Mouse (Mus musculus) monocyte, adult 2 months (primary cell): ENCODE measurements around the gene Dbr1.

Experiments
- DNase-seq, 2 experiments: peaks; one replicate each; pipeline ENCODE4 v3.0.0; 2022; ENCODE audit warnings: low spot score in 2 of 2, low read depth in 1 of 2

Dbr1 gene

GRCm38 (mm10) chr9:99619688-99620087, 44.1 kb downstream of the Dbr1 start:
- no peak for DNase-seq

GRCm38 (mm10) chr9:99620196-99620595, 44.6 kb downstream of the Dbr1 start:
- no peak for DNase-seq

- DNase-seq, result no peak
Observed at GRCm38 (mm10) chr9:99622034-99622433, 46.4 kb downstream of the Dbr1 start.

- no peak for DNase-seq
Observed at GRCm38 (mm10) chr9:99622966-99623365, 47.4 kb downstream of the Dbr1 start.

GRCm38 (mm10) chr9:99624117-99624516, 48.5 kb downstream of the Dbr1 start:
- DNase-seq, result no peak

- DNase-seq, result no peak
Observed at GRCm38 (mm10) chr9:99628581-99628980, 53.0 kb downstream of the Dbr1 start.

- no peak for DNase-seq
Observed at GRCm38 (mm10) chr9:99629281-99630011, 53.8 kb downstream of the Dbr1 start, which contains the start of gene Dzip1l. Gene Dzip1l (plus strand): TSS chr9:99629496.

- DNase-seq, result no peak
Observed at GRCm38 (mm10) chr9:99630071-99630470, 54.5 kb downstream of the Dbr1 start.

GRCm38 (mm10) chr9:99630528-99631125, 55.0 kb downstream of the Dbr1 start:
- no peak for DNase-seq

GRCm38 (mm10) chr9:99631781-99632180, 56.2 kb downstream of the Dbr1 start:
- no peak for DNase-seq

- no peak for DNase-seq
Observed at GRCm38 (mm10) chr9:99632264-99632663, 56.7 kb downstream of the Dbr1 start.
